Mouse (Mus musculus): ENCODE results near the gene Rhox6.
"Not testable (repeated sequence)": the region's sequence is repeated elsewhere in the genome, so short reads cannot be mapped to it uniquely, and the experiment has no call there.

The Rhox6 gene

GRCm38 (mm10) chrX:37826610-37827009 lies at the start of gene Rhox6:
Rhox6 (plus strand) TSS chrX:37826910.
- not testable (repeated sequence) for DNase-seq (ENCODE audit: low read depth, low spot score)

GRCm38 (mm10) chrX:37807286-37808080 lies 19.2 kb upstream of the Rhox6 start:
- DNase-seq (ENCODE audit: low read depth, low spot score), result no peak

- DNase-seq (ENCODE audit: low read depth, low spot score), result no peak
Measured at GRCm38 (mm10) chrX:37809396-37809795, 17.3 kb upstream of the Rhox6 start.

GRCm38 (mm10) chrX:37811179-37811578 lies 15.5 kb upstream of the Rhox6 start:
- no peak for DNase-seq (ENCODE audit: low read depth, low spot score)

GRCm38 (mm10) chrX:37815665-37816064 lies 11.0 kb upstream of the Rhox6 start:
- no peak for DNase-seq (ENCODE audit: low read depth, low spot score)

- not testable (repeated sequence) for DNase-seq (ENCODE audit: low read depth, low spot score)
Measured at GRCm38 (mm10) chrX:37831386-37831785, 4.7 kb downstream of the Rhox6 start, which contains the start of gene Rhox7a. Rhox7a (plus strand) TSS chrX:37831686.

GRCm38 (mm10) chrX:37871641-37872040 lies 44.9 kb downstream of the Rhox6 start:
- no peak for DNase-seq (ENCODE audit: low read depth, low spot score)

GRCm38 (mm10) chrX:37878844-37879243 lies 52.1 kb downstream of the Rhox6 start, which contains the start of gene Rhox8:
Rhox8 (minus strand) TSS chrX:37878944.
- DNase-seq (ENCODE audit: low read depth, low spot score), result no peak

Data from CD4-positive helper T cell, adult 2 months (primary cell).